Mouse (Mus musculus) ES-Bruce4 (cell line): Measurements from ENCODE around the gene Fem1a. TPM values are rescaled to one million over a fixed set of nuclear protein-coding genes. Genes with fewer than 3 reads are reported as not detected.

ENCODE experiments used
- H3K27ac ChIP-seq: 2 replicates; pipeline ENCODE4 v1.5.1; 2012; ENCODE audit warnings: low read length, inconsistent platforms; ENCODE audit not compliant: insufficient read depth
- H3K27me3 ChIP-seq: 2 replicates; pipeline ENCODE4 v1.6.1; 2012; ENCODE audit warnings: mild to moderate bottlenecking, low read length, inconsistent platforms; ENCODE audit not compliant: control insufficient read depth, poor library complexity, insufficient read depth, severe bottlenecking
- H3K36me3 ChIP-seq: 2 replicates; pipeline ENCODE4 v1.6.1; 2012; ENCODE audit warnings: inconsistent platforms, mild to moderate bottlenecking, low read length, moderate library complexity; ENCODE audit not compliant: control insufficient read depth, poor library complexity, insufficient read depth, severe bottlenecking
- H3K4me1 ChIP-seq: one replicate; pipeline ENCODE4 v1.8.1; 2011; ENCODE audit warnings: low read length; ENCODE audit not compliant: control insufficient read depth, insufficient read depth
- H3K4me3 ChIP-seq: 2 replicates; pipeline ENCODE4 v1.5.1; 2011; ENCODE audit warnings: low read depth, mild to moderate bottlenecking, low read length
- H3K9ac ChIP-seq: 2 replicates; pipeline ENCODE4 v1.6.1; 2012; ENCODE audit warnings: low read depth, mild to moderate bottlenecking, inconsistent platforms; ENCODE audit not compliant: poor library complexity, severe bottlenecking
- H3K9me3 ChIP-seq: replicated peaks from 2 replicates; pipeline ENCODE4 v1.6.1; 2012; ENCODE audit warnings: mild to moderate bottlenecking, low read length, inconsistent platforms; ENCODE audit not compliant: control insufficient read depth, poor library complexity, insufficient read depth, severe bottlenecking
- CTCF ChIP-seq: IDR thresholded peaks from one replicate; pipeline ENCODE4 v1.8.1; 2011; ENCODE audit warnings: low read depth, low read length
- EP300 ChIP-seq: IDR thresholded peaks from 2 replicates; pipeline ENCODE4 v1.6.1; 2011; ENCODE audit warnings: low read depth, low read length; ENCODE audit not compliant: insufficient read depth
- POLR2A ChIP-seq: IDR thresholded peaks from one replicate; pipeline ENCODE4 v1.8.1; 2011; ENCODE audit warnings: low read length; ENCODE audit not compliant: insufficient read depth
- polyA plus RNA-seq: library from polyadenylated mRNA; stranded (reverse); fragments of >200 nt; gene quantifications from 2 replicates; pipeline ENCODE4 v1.2.4, GENCODE M21; 2011; ENCODE audit warnings: low read depth; ENCODE audit not compliant: missing spikeins, insufficient read depth, insufficient read length

The Fem1a gene
- polyA plus RNA-seq, 1 experiment, result 4.9 TPM

- Histone ChIP-seq H3K9ac (peak overlapping the region; percentile 57), H3K4me1 (peaks cover 9% of the 10 kb centered on the region), H3K9me3 (no peaks in the 10 kb centered on the region), H3K27me3 (no peaks in the 10 kb centered on the region), H3K36me3 (peaks cover 19% of the 10 kb centered on the region), H3K27ac (peak overlapping the region; percentile 89), H3K4me3 (peak overlapping the region; percentile 80)
- TF ChIP-seq CTCF (no peak), EP300 (no peak), POLR2A (no peak)
Observed at GRCm38 (mm10) chr17:56288866-56289265, 32.3 kb downstream of the Fem1a start.

- Histone ChIP-seq H3K36me3 (peaks cover 19% of the 10 kb centered on the region), H3K9ac (peak overlapping the region; percentile 57), H3K9me3 (no peaks in the 10 kb centered on the region), H3K27me3 (no peaks in the 10 kb centered on the region), H3K4me1 (peaks cover 9% of the 10 kb centered on the region), H3K4me3 (peak overlapping the region; percentile 80), H3K27ac (peak overlapping the region; percentile 89)
- no peak for TF ChIP-seq POLR2A
- TF ChIP-seq CTCF, result no peak
- TF ChIP-seq EP300, result peak; percentile 86
Observed at GRCm38 (mm10) chr17:56289371-56290331, 33.0 kb downstream of the Fem1a start.

GRCm38 (mm10) chr17:56290388-56291170 lies 34.0 kb downstream of the Fem1a start:
- Histone ChIP-seq H3K27ac (peak overlapping the region; percentile 92), H3K9ac (peak overlapping the region; percentile 57), H3K36me3 (peaks cover 10% of the 10 kb centered on the region), H3K27me3 (no peaks in the 10 kb centered on the region), H3K9me3 (no peaks in the 10 kb centered on the region), H3K4me3 (peak overlapping the region; percentile 80), H3K4me1 (peaks cover 9% of the 10 kb centered on the region)
- TF ChIP-seq EP300, result no peak
- peak; percentile 63 for TF ChIP-seq POLR2A

DNA sequence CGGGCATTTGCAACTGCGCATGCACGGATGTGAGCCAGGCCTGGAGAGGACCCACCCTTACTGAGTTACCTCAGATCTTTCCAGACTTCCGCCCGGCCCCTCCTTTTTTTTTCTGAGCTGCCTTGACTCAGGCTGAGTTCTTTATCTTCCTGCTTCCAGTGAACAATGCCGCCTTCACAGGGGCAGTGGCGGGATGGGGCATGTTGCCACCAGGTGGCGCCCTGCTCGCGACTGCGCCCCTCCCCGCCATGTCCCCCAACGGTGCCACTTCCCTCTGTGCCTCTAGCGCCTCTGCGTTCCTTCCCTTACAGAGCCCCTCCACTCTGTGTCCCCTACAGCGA lies 34.5 kb downstream of the Fem1a start:
- TF ChIP-seq CTCF, result peak; percentile 95
- peak; percentile 62 for TF ChIP-seq POLR2A
- TF ChIP-seq EP300, result peak; percentile 76
- H3K9ac ChIP-seq, result peak overlapping the region; percentile 65
- H3K4me3 ChIP-seq, result peak overlapping the region; percentile 42
- H3K27me3 ChIP-seq, result no peaks in the 10 kb centered on the region
- peaks cover 9% of the 10 kb centered on the region for H3K4me1 ChIP-seq
- H3K9me3 ChIP-seq, result no peaks in the 10 kb centered on the region
- H3K27ac ChIP-seq, result peak overlapping the region; percentile 92
- peaks cover 5% of the 10 kb centered on the region; the same call in 1 of the 2 replicates for H3K36me3 ChIP-seq

DNA sequence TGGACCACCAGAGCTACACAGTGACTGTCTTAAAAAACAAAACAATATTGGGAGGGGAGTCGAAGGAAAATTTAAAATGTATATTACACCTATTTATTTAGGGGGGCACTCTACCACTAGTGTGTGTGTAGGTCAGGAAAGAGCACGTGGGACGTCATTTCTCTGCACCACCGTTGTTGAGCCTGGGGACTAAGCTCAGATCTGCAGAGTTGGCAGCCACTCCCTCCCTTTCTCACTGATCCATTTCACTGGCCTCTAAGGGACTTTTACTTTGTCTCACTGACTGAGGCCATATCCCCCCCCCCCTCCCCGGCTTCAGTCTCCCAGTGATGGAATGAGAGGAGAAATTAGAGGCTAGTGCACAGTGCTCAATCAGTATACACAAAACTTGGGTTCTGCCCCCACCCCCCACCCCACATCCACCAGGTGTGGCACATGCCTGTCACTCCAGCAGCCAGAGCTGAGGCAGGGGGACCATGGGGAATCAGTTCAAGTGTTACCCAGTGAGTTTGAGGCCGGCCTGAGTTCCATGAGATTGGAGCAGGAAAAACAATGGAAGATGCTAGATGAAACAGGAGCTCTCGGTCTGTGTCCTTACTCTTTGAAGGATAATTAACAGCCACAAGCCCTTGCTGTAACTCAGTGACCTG lies 35.3 kb downstream of the Fem1a start:
- TF ChIP-seq EP300, result no peak
- TF ChIP-seq CTCF, result no peak
- TF ChIP-seq POLR2A, result no peak
- Histone ChIP-seq H3K4me3 (no peak overlapping the region), H3K36me3 (no peaks in the 10 kb centered on the region), H3K9me3 (no peaks in the 10 kb centered on the region), H3K4me1 (peaks cover 9% of the 10 kb centered on the region), H3K9ac (peak overlapping the region; percentile 65), H3K27ac (peak overlapping the region; percentile 86), H3K27me3 (no peaks in the 10 kb centered on the region)
